Mouse (Mus musculus) urinary bladder, postnatal 14 days (tissue): Measurements from ENCODE around the gene Bpifc.
A peak's percentile ranks its signal among the peaks of the same experiment; 100 is the strongest.
"Not testable (repeated sequence)": the region's sequence is repeated elsewhere in the genome, so short reads cannot be mapped to it uniquely, and the experiment has no call there.

Experiments used
- DNase-seq: peaks from one replicate; pipeline ENCODE4 v3.0.0; 2021; ENCODE audit warnings: low spot score

Bpifc gene

DNA sequence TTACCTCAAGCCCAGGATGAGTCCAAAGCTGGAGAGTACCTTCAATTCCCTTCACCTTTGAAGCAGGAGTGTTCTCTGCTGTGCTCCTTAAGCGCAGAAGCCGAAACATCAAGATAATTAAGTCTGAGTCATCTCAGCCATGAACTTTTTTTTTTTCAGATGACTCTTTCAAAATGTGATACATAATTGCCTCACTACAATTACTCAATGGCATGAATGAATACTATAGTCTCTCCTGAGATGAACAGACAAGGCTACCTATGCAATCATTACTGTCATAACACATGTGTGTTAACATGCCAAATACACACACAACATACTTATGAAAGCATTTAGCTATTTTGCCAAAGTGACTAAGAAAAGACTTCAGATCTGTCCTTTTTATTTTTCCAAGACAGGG lies at the start of gene Bpifc:
Bpifc (minus strand) TSS at position 115 of the 400 bp plus-strand sequence.
- no peak for DNase-seq

- no peak for DNase-seq
These were observed 48.6 kb upstream of the Bpifc start for GRCm38 (mm10) chr10:86060267-86060666.

DNA sequence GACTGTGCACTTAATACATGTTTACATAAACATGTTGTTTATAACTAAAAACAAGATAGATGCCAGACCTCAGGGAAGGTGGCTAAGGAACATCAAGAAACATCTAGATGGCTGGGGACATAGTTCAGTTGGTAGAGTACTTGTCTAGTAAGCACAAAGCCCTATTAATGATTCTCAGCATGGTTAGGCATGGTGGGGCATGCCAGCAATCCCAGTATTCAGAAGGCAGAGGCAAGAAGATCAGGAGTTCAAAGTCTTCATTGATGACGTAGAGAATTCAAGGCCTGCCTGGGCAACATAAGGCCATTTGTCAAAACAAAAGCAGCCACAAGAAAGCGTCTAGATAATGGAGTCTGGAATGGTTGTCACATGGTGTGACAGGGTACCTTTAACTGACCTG lies 46.0 kb upstream of the Bpifc start:
- DNase-seq = no peak

- DNase-seq = no peak
These were observed 45.6 kb upstream of the Bpifc start for GRCm38 (mm10) chr10:86057286-86057685.

DNA sequence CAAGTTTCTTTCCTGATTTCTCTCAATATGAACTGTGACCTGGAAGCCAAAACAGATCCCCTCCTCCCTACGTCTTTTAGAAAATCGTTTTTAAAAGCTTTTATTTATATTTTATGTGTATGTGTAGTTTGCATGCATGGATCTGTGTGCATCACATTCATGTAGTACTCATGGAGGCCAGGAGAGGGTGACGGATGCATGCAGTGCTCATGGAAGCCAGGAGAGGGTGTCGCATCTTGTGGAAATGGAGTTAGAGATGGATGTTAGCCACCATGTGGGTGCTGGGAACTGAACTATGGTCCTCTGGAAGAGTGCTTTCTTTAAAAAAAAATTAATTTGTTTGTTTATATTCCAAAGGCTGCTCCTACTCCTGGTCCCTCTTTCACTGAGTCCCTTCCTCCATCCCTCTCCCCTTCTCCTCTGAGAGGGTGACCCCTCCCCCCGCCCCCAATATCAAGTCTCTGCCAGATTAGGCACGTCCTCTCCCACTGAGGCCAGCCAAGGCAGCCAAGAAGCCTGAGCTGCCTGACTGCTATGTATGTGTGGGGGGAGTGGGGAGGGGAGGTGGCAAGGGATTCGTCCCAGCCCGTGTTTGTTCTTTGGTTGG lies 44.7 kb upstream of the Bpifc start:
- DNase-seq = no peak

DNA sequence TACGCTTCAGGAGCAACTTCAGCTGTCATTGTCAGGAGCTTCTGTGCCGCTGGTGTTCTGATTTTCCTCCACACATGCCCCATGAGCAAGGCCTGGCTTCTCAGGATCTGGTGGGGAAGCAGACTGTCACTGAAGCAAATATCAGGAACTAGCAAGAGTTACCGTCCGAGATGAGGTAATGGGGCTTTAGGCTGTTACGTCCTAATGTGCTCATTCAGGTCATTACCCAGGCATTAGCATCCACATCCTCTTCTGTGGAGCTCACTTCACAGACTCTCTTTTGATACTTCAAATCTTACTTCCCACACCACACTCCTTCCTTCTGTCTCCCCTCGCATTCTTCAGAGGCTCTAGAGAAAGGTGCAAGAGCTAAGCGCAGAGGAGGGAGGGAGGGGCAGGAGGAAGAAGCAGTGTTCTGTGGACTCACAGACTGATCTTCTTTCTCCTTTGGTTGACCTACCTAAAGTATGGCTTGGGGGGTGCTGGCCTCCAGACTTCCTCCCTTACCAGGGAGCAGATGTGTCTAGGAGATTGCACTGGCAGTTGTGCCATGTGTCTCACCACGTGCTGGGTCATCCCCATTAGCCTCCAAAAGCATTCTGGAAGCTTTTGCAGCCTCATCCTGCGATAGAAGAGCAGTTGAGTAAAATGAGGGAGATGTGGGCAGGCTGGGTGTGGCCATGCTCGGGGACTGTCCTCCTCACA lies 41.3 kb upstream of the Bpifc start:
- no peak for DNase-seq

DNA sequence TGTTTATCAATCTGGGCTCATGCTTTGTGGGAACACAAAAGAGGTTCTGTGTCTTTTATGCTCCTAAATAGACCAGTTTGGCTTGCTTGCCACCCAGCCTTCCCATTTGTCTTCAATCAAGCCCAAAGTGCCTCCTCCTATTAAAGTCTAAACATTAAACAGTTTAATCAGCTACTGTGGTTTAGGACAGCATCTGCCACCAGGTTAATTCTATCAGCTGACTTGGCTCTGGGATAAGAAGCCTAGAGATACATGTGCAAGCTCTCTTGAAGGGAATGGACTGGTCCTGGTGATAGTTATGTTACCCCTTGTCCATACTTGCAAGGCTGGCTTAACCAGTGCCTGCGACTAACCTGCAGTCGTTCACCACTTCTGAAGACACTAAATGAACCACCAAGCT lies 38.8 kb upstream of the Bpifc start:
- no peak for DNase-seq

DNA sequence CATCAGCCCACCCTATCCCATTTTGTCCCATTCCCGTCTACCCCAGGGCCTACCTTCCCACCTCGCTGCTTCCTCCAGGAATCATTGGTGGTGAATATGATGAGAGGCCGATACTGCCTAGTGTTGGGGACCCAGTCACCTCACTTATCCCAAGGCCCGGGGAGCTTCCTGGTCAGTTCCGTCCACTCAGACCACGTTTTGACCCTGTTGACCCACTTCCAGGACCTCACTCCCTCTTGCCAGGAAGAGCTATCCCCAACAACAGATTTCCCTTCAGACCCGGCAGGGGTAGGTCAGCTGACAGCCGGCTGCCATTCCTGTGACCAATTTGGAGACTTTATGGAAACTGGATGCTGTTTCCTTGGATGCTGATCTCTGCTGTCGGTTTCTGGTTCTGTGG lies 36.1 kb upstream of the Bpifc start:
- DNase-seq = no peak

DNA sequence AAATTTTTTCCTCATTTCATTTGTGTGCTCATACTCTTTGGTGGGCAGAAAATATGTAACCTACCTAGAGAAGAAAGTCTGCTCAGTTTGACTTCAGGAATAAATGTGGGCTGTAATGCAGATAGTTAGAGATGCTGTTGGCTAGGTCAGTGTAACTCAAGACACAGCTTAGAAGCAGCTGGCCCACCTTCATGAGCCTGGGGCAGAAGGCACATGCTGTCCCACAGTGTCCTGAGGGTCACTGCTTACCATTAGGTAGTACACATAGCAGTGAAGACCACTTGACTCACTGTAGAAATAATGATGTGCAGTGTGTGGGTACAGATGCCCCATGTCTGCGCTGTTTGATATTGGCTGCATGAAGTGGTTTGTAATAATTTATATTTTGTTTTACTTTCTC lies 34.7 kb upstream of the Bpifc start:
- DNase-seq = no peak

- no peak for DNase-seq
These were observed 32.4 kb upstream of the Bpifc start for GRCm38 (mm10) chr10:86044066-86044465.

- no peak for DNase-seq
These were observed 32.0 kb upstream of the Bpifc start for GRCm38 (mm10) chr10:86043651-86044050.

DNA sequence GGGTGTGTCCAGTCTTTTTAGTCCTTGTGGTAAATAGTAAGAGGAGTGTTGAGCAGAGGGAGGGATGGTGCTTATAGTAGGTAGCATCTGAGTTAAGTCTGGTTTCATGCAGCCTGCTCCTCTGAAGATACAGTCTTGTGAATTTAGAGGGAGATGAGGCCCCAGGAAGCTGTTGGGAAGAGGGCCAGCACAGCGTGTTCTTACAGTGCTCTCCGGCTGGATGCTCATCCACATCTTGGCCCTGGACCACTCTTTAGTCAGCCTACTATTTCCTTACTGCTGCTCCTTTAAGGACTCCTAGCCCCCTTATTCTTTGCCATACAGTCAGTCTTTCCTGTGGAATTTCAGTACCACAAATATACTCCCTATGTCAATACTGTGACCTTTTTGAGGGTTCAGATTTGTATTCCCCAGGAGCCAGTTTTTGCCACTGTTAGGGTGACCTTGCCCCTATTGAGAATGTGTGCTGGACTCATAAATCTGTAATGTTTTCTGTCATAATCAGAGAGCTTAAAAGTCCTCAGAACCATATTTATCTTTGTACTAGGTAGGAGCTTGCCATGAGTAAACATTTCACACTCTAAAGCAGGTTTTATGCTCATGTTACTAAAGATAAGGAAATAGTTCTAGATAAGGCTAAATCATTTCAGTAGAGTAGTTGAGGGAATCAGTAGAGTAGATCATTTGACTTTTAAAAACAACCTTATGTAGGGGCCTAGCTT lies 22.5 kb upstream of the Bpifc start:
- peak; percentile 23 for DNase-seq

- no peak for DNase-seq
These were observed 20.8 kb upstream of the Bpifc start for GRCm38 (mm10) chr10:86032517-86032916.

GRCm38 (mm10) chr10:86030743-86031142 lies 19.0 kb upstream of the Bpifc start:
- no peak for DNase-seq

DNA sequence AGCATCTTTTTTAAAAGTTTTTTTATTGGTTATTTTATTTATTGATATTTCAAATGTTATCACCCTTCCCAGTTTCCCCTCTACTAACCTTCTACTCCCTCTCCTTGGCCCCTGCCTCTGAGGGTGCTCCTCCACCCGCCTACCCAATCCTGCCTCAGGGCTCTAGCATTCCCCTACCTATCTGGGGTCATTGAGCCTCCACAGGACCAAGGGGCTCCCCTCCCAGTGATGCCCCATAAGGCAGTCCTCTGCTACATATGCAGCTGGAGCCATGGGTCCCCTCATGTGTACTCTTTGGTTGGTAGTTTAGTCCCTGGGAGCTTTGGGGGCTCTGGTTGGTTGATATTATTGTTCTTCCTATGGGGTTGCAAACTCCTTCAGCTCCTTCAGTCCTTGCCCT lies 15.1 kb upstream of the Bpifc start:
- DNase-seq = not testable (repeated sequence)

DNA sequence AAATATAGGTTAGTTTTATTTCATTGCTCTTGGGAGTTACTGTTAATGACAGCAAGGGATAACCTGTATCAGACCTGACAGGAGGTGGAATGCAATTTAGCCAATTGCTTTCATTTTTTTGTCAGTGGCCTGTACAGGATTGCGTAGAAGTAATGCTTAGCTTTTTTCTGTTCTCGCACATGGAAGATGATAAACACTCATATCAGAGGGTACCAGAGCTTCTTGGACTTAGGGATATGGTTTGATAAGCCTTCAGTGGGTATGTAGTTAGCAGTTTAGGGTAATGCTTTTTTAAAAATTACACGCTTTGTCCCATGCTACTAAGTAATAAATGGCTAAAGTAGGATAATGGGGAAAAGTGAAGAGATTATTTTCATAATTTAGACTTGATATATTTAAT lies 14.7 kb upstream of the Bpifc start:
- DNase-seq = no peak

DNA sequence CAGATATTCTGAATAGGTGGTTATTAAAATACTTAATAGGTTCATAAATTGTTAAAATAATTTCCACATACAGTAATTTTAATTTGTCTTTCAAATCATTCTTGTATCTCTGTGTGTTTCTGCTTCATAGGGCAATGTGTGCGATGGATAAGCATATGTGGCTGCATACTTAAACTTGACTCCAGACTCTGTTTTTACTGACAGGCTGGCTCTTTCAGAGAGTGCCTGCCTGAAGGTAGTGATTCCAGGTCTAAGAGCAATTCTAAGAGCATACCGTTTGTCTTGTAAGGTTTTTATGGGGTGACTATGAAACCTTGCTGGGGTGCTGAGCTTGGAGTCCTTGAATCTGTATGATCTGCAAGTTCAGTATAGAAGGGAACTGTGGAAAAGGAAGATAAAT lies 14.2 kb upstream of the Bpifc start:
- DNase-seq = no peak

GRCm38 (mm10) chr10:86023149-86023548 lies 11.5 kb upstream of the Bpifc start:
- no peak for DNase-seq

DNA sequence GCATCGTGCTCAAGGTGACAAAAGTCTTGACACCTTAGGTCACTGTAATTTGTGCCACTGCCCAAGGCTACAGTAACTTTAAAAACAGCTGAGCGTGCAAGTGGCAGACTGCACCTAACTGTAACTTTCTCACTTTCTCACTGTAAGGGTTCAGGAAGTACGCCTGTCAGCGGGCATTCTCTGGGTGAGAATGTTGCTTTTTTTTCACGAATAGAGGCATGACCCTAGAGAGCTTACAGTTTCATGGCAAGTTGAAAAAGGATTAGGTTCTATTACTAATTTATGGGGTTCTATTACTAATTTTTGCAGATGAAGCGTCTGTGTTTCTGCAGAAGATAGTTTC lies 10.8 kb upstream of the Bpifc start:
- DNase-seq = no peak

- peak; percentile 89 for DNase-seq
These were observed 10.2 kb upstream of the Bpifc start, which contains the start of gene Fbxo7 for GRCm38 (mm10) chr10:86021749-86022473. Gene Fbxo7 (plus strand): TSS chr10:86021972.

DNA sequence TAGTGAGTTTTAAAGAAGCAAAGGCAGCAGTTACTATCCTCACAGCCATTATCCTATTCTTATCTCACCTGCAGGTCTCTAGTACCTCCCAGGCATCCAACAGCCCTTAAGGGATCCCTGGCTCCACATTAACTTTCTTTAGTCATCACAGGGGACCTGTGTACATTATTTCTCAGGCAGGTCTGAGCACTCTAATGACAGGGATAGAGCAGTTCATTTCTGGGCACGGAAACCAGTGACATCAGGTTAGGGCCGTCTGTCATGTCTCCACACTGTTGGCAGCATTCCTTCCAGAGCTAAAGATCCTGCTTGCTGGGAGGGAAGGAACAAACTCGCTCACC lies 9.7 kb upstream of the Bpifc start:
- no peak for DNase-seq

DNA sequence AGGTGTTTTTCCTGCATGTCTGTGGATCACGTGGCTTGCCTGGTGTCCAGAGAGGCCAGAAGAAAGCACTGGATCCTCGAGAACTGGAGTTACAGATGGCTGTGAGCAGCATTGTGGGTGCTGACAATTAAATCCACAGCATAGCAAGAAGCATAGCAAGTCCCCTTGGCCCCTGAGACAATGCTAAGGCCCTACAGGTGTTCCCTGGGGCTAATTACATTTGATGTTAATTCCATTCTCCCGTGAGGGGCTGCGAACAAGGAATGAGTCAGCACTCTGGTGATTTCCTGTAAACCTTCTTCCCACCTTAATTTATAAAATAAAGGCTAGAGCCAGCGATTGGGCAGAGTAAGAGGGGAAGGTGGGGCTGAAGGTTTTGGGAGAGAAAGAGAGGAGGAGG lies 7.1 kb upstream of the Bpifc start:
- DNase-seq = no peak

DNA sequence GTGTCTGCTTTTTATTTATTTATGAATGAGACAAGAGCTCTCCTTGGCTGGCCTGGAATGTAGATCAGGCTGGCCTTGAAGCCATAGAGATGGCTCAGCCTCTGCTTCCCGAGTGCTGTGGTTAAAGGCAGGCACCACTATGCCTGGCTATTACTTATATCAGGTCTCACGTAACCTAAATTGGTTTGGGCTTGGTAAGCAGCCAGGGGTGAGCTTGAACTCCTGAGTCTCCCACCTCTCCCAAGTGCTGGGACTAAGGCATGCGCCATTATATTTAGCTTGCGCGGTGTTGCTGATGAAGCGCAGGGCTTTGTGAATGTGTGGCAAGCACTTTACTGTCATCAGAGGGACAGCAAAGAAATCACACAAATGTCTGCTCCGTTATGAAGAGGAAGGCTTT lies 6.1 kb upstream of the Bpifc start:
- DNase-seq = no peak
